Mouse (Mus musculus): ENCODE measurements around the gene Slc12a3. TPM values are rescaled to one million over a fixed set of nuclear protein-coding genes. Genes with fewer than 3 reads are reported as not detected.
A peak's percentile ranks its signal among the peaks of the same experiment; 100 is the strongest.

The Slc12a3 gene
- total and polyA plus RNA-seq, 2 experiments from 2014 or later: 0.05 to 0.21 TPM

DNA sequence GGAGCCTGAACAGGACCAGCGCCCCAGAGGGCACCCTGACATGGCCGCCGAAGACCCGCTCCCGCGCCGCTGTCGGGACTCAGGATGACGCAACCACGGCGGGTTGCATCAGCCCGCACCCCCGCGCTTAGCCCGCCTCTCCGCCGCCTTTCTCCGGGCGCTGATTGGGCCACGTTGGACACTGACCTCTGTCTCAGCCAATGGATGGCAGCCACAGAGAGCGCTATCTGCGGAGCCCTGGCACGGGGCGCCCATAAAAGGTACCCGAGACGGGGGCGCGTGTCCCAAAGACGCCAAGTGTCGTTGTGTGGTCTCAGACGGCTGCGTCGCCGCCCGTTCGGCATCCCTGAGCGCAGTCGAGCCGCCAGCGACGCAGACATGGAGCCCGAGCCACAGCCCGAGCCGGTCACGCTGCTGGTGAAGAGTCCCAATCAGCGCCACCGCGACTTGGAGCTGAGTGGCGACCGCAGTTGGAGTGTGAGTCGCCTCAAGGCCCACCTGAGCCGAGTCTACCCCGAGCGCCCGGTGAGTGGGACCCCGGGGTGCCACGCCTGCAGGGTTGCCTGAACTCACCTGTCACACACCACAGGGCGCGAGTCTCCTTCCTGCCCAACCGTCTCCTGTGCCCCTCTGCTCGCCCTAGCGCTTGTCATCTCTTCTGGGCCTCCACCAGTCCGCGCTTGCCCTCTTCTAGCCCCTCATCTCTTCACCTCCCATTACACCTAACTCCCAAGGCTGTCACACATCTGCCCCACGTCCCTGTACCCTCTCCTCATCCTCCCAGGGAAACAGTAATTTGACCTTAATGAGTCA is 57.4 kb downstream of the Slc12a3 start, which contains the start of gene Herpud1:
TSS of gene Herpud1 (plus strand) at position 225 of the 813 bp plus-strand sequence.
- Histone ChIP-seq H3K27ac (peak within 1 kb of the TSS; percentile 96), H3K4me2 (ENCODE audit: low read depth, low read length) (peak within 1 kb of the TSS; percentile 95), H3K9me3 (ENCODE audit: low read length) (no peaks in the 10 kb centered on the region), H3K36me3 (ENCODE audit: insufficient read depth, low read length) (peaks cover 20% of the 10 kb centered on the region), H3K4me1 (ENCODE audit: insufficient read depth, low read length) (no peaks in the 10 kb centered on the region), H3K4me3 (ENCODE audit: low read length) (peak within 1 kb of the TSS; percentile 93), H3K9ac (replicated peaks; ENCODE audit: low read length) (peak within 1 kb of the TSS; percentile 86), H3K27me3 (ENCODE audit: insufficient read depth, low read length) (no peaks in the 10 kb centered on the region)
- peak; percentile 99 for ATAC-seq
- TF ChIP-seq CTCF (IDR thresholded peaks at IDR 0.05; ENCODE audit: low read depth): no peak
- DNase-seq (ENCODE audit: low spot score): peak; percentile 98
- WGBS: under 1% methylated on average over 57 of the region's 65 CpGs

DNA sequence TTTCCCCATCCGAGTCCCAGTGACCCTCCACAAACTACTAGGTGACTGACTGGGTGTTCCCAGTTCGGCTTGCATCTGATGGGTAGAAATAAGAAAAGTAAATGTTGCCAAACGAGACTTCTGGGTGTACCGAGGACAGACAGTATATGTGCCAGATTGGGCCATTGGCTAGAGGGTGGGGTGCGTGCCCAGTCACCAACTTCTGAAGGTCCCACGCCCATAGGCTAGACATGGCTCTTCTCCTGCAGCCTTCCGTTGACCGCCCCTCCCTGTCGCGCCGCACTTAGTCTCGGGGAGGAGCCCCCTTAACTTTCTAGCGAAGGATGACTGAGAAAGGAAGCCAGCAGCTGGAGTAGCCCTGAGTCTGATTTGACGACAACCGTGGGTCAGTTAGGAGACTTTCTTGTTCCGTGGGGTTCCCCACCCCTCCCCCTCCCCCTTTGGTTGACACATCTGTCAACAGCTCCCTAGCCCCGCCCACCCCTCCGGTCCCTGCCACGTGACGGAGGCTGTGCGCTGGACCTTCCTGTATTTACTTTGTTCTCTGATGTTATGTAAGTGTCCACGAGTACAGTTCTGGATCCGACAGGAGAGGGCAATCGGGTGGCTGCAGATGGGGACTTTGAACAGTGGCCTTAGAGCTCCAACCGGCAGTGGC is 58.2 kb downstream of the Slc12a3 start:
- WGBS: under 1% methylated on average over 25 of the region's 25 CpGs

GRCm38 (mm10) chr8:94387785-94388184 is 58.8 kb downstream of the Slc12a3 start:
- Histone ChIP-seq H3K4me2 (ENCODE audit: low read depth, low read length) (peak overlapping the region; percentile 95), H3K27me3 (ENCODE audit: insufficient read depth, low read length) (no peaks in the 10 kb centered on the region), H3K4me3 (ENCODE audit: low read length) (peak overlapping the region; percentile 93), H3K36me3 (ENCODE audit: insufficient read depth, low read length) (peaks cover 34% of the 10 kb centered on the region), H3K27ac (peak overlapping the region; percentile 36; the same call in 1 of the 2 replicates), H3K9me3 (ENCODE audit: low read length) (no peaks in the 10 kb centered on the region), H3K9ac (replicated peaks; ENCODE audit: low read length) (peak overlapping the region; percentile 86), H3K4me1 (ENCODE audit: insufficient read depth, low read length) (no peaks in the 10 kb centered on the region)
- TF ChIP-seq CTCF (IDR thresholded peaks at IDR 0.05; ENCODE audit: low read depth): no peak
- ATAC-seq (no peak), DNase-seq (ENCODE audit: low spot score) (no peak)
- 34% methylated on average over 6 of the region's 6 CpGs for WGBS

More for the DNA sequence above, 58.2 kb downstream of the Slc12a3 start:
- no peaks in the 10 kb centered on the region for H3K27me3 ChIP-seq (ENCODE audit: insufficient read depth, low read length)
- H3K4me1 ChIP-seq (ENCODE audit: insufficient read depth, low read length): no peaks in the 10 kb centered on the region
- ATAC-seq: peak; percentile 50; the same call in 1 of the 2 replicates
- H3K4me2 ChIP-seq (ENCODE audit: low read depth, low read length): peak overlapping the region; percentile 95
- no peaks in the 10 kb centered on the region for H3K9me3 ChIP-seq (ENCODE audit: low read length)
- H3K36me3 ChIP-seq (ENCODE audit: insufficient read depth, low read length): peaks cover 28% of the 10 kb centered on the region
- peak overlapping the region; percentile 93 for H3K4me3 ChIP-seq (ENCODE audit: low read length)
- DNase-seq (ENCODE audit: low spot score): peak; percentile 84
- peak overlapping the region; percentile 96 for H3K27ac ChIP-seq
- no peak; the same call in 1 of the 2 replicates for TF ChIP-seq CTCF (IDR thresholded peaks at IDR 0.05; ENCODE audit: low read depth)
- peak overlapping the region; percentile 86 for H3K9ac ChIP-seq (replicated peaks; ENCODE audit: low read length)

DNA sequence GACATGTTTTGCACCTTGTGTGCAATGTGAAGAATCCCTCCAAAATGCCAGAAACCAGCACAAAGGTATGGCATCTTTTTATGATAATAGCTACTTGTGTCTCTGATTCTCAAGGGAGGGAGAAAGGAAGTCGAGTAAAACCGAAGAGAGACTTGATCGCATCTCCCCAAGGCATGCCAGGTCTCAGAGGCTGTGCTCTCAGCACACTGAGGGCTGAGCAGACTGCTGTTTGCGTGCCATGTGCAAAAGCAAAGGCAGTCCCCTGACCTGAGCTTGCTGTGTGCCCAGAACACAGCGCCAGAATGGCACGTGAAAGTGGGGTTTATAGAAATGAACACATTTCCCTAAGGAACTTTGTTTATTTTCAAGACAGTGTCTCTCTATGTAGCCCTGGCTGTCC is 60.5 kb downstream of the Slc12a3 start:
- Histone ChIP-seq H3K36me3 (ENCODE audit: insufficient read depth, low read length) (peaks cover 47% of the 10 kb centered on the region), H3K4me1 (ENCODE audit: insufficient read depth, low read length) (no peaks in the 10 kb centered on the region), H3K27me3 (ENCODE audit: insufficient read depth, low read length) (no peaks in the 10 kb centered on the region), H3K9me3 (ENCODE audit: low read length) (no peaks in the 10 kb centered on the region), H3K9ac (replicated peaks; ENCODE audit: low read length) (no peak overlapping the region), H3K27ac (no peak overlapping the region), H3K4me2 (ENCODE audit: low read depth, low read length) (no peak overlapping the region), H3K4me3 (ENCODE audit: low read length) (no peak overlapping the region)
- no peak for TF ChIP-seq CTCF (IDR thresholded peaks at IDR 0.05; ENCODE audit: low read depth)
- ATAC-seq: no peak
- 86% methylated on average over 6 of the region's 6 CpGs for WGBS
- no peak for DNase-seq (ENCODE audit: low spot score)

- 97% methylated on average over 6 of the region's 6 CpGs for WGBS
- H3K36me3 ChIP-seq (ENCODE audit: insufficient read depth, low read length): peaks cover 56% of the 10 kb centered on the region
- TF ChIP-seq CTCF (IDR thresholded peaks at IDR 0.05; ENCODE audit: low read depth): no peak
- no peak for ATAC-seq
- DNase-seq (ENCODE audit: low spot score): no peak
- no peaks in the 10 kb centered on the region for H3K9me3 ChIP-seq (ENCODE audit: low read length)
- H3K4me2 ChIP-seq (ENCODE audit: low read depth, low read length): no peak overlapping the region
- H3K4me1 ChIP-seq (ENCODE audit: insufficient read depth, low read length): no peaks in the 10 kb centered on the region
- no peak overlapping the region for H3K9ac ChIP-seq (replicated peaks; ENCODE audit: low read length)
- H3K4me3 ChIP-seq (ENCODE audit: low read length): no peak overlapping the region
- no peak overlapping the region for H3K27ac ChIP-seq
- H3K27me3 ChIP-seq (ENCODE audit: insufficient read depth, low read length): no peaks in the 10 kb centered on the region
Measured at GRCm38 (mm10) chr8:94390429-94390828, 61.4 kb downstream of the Slc12a3 start.

DNA sequence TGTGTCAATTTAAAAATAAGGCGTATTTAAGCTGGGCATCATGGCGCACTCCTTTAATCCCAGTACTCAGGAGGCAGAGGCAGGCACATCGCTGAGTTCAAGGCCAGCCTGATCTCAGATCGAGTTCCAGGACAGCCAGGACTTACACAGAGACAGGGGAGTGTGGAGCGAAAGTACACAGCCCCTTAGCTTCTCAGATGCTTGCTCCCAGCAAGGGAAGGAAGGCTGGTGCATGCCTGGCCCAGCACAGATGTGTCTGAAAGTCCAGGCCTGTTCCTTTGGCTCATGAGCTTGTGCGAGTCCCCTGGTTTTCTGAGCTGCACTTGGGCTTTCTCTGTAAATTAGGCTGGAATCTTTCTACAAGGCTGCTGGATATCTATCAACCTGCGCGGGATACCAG is 61.9 kb downstream of the Slc12a3 start:
- H3K27me3 ChIP-seq (ENCODE audit: insufficient read depth, low read length): no peaks in the 10 kb centered on the region
- peaks cover 60% of the 10 kb centered on the region for H3K36me3 ChIP-seq (ENCODE audit: insufficient read depth, low read length)
- no peak for TF ChIP-seq CTCF (IDR thresholded peaks at IDR 0.05; ENCODE audit: low read depth)
- H3K9ac ChIP-seq (replicated peaks; ENCODE audit: low read length): no peak overlapping the region
- ATAC-seq (no peak), DNase-seq (ENCODE audit: low spot score) (no peak)
- no peak overlapping the region for H3K4me3 ChIP-seq (ENCODE audit: low read length)
- H3K4me1 ChIP-seq (ENCODE audit: insufficient read depth, low read length): no peaks in the 10 kb centered on the region
- H3K27ac ChIP-seq: no peak overlapping the region
- H3K9me3 ChIP-seq (ENCODE audit: low read length): no peaks in the 10 kb centered on the region
- WGBS: 96% methylated on average over 8 of the region's 8 CpGs
- H3K4me2 ChIP-seq (ENCODE audit: low read depth, low read length): no peak overlapping the region
